Mouse (Mus musculus) Patski (cell line): ENCODE results near the gene Cab39l. TPM values are rescaled to one million over a fixed set of nuclear protein-coding genes. Genes with fewer than 3 reads are reported as not detected.
"Not testable (repeated sequence)": the region's sequence is repeated elsewhere in the genome, so short reads cannot be mapped to it uniquely, and the experiment has no call there.

Source experiments
- ATAC-seq: fragments of 100-300 bp; one replicate; pipeline ENCODE4 v1.8.0; 2021
- CTCF ChIA-PET: fragments of 350-600 bp; sonication (Branson Sonifier 250); formaldehyde crosslinking; loops from one replicate; lab custom pipeline; 2022; ENCODE audit warnings: inconsistent platforms; lab: Charles Lee
- POLR2A ChIA-PET: fragments of 350-600 bp; sonication (Branson Sonifier 250); formaldehyde crosslinking; loops from one replicate; lab custom pipeline; 2022; ENCODE audit warnings: antibody characterized with exemption, inconsistent platforms; lab: Charles Lee
- DNase-seq: peaks from one replicate; pipeline ENCODE4 v3.0.0-alpha.2; 2011; ENCODE audit warnings: low read depth, low spot score
- H3K27me3 ChIP-seq: fragments of 371-371 bp; one replicate; pipeline ENCODE4 v1.5.1; 2021
- CTCF ChIP-seq: fragments of 100-300 bp; IDR thresholded peaks from one replicate; pipeline ENCODE4 v1.5.1; 2021
- in situ Hi-C: fragments of 300-500 bp; cut with MboI; formaldehyde crosslinking; loops from 3 replicates; pipeline ENCODE4 v1.11.1; 2018; ENCODE audit warnings: low pct_unique_long_range_greater_than_20kb, mixed read lengths
- polyA plus RNA-seq: library from polyadenylated mRNA; unstranded; gene quantifications from one replicate; pipeline ENCODE4 v1.2.3, GENCODE M21; 2021

Cab39l gene
- polyA plus RNA-seq, 1 experiment from 2014 or later, result 24.8 TPM

DNA sequence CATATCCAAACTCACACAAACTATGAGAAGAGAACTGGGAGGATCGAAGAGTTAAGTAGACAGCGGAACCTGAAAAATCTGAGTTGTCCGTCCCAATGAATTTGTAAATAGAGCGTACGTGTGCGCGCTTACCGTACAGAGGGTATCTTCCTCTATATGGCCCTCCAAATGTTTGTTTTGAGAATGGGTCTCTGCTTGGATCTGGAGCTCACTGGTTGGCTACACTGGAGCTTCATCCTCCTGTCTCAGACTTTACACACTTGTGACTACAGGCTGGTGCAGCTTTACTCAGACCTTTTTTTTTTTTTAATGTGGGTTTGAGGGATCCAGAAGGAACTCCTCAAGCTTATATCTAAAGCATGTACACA, 157.5 kb downstream of the Cab39l start:
- ATAC-seq (no peak), DNase-seq (no peak)
- in situ Hi-C loops, result no loop called here
- ChIA-PET POLR2A (interaction anchor here (0.5 to 0.6 kb wide), 2 partner anchors 299 to 339 kb away, joined by 3 read pairs; no protein-coding TSS in a partner anchor), CTCF (no interaction called here)
- H3K27me3 ChIP-seq, result peaks cover 25% of the 10 kb centered on the region
- no peak for TF ChIP-seq CTCF

DNA sequence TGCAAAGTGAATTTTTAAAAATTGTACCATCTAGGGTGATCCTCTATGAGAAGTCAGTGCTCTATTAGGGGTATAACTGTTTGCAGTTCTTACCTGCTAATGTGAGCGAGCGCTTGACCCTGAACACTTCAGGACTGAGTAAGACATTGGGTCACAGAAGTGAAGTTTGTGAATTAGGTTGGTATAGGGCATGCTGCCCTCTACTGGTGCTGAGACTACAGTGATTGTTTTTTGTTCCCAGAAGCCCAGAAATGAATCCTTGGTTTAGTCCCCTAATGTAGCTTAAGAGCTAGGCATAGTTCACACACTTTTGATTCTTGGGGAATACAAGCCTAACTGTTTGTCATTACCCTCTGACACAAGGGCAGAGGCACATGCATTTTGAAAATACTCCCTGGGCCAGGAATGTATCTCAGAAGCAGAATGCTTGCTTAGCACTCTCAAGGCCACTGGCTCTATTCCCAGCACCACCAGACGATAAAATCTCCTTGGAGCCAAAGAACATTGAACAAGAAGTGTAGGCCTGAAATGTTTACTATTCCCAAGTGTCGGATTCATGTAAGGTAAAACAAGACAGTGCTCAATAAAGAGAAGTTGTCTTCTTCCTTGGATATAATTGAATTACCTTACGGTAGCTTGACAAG, 163.4 kb downstream of the Cab39l start:
- ChIA-PET POLR2A (no interaction called here), CTCF (interaction anchor here (0.8 to 1.9 kb wide), 5 partner anchors 9 to 413 kb away, joined by 3 to 6 read pairs (median 6); no protein-coding TSS in a partner anchor)
- in situ Hi-C loops, result loop anchor here (10.0 kb wide), 1 partner anchor 1091 kb away; no protein-coding TSS in a partner anchor
- no peak for ATAC-seq
- peak; percentile 75 for TF ChIP-seq CTCF
- DNase-seq, result no peak
- H3K27me3 ChIP-seq, result peaks cover 44% of the 10 kb centered on the region

DNA sequence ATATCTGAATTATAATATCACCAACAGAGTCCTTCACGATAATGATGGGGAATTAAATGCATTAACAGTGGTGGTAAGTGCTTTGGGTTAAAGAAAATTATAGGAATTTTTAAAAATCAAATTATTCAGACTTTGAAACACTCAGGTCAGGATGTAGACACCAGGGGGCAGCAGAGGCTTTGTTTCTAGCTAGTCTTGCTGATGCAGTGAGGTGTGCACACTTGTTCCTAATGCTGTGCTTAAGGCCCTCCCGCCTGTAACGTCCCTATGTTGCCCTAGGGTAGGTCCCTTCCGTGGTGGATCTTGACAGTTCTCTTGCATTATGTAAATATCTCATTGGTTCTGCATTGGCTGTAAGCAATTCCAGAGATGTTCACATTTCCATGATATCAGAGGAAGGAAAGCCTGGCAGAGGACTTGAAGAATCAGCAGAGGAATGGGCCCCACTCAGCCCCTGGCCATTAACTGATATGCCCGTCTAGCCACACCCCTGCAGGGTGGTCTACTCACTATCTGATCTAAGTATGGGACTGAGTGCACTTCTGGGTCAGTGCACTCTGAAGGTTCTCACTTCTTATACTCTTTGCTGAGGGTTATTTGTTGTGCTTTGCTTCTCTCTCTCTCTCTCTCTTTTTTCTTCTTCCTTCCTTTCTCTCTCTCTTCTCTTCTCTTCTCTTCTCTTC, 165.0 kb downstream of the Cab39l start:
- no peak for ATAC-seq
- POLR2A ChIA-PET, result no interaction called here
- no peak for DNase-seq
- in situ Hi-C loops, result loop anchor here (5.0 to 10.0 kb wide), 3 partner anchors 336 to 1089 kb away; no protein-coding TSS in a partner anchor
- TF ChIP-seq CTCF, result peak; percentile 73
- CTCF ChIA-PET, result interaction anchor here (0.6 to 1.9 kb wide), 4 partner anchors 13 to 411 kb away, joined by 3 to 6 read pairs (median 4); no protein-coding TSS in a partner anchor
- peaks cover 34% of the 10 kb centered on the region for H3K27me3 ChIP-seq

DNA sequence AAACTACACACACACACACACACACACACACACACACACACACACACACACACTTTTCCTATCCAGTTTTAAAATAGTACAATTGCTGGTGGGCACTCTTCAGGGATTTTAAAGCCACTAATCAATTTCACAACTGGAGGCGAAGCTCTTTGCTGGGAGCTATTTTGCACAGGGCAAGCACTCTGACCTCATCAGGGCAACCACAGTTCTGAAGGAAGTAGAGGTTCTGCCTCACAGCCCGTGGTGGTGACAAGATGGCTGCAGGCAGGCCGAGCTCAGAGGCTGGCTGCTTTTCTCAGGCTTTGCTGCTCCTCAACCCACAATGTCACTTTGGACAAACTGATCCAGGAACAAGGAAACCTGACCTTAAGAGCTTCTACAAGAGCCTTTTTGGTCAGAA, 166.2 kb downstream of the Cab39l start:
- no peak for DNase-seq
- POLR2A ChIA-PET, result no interaction called here

DNA sequence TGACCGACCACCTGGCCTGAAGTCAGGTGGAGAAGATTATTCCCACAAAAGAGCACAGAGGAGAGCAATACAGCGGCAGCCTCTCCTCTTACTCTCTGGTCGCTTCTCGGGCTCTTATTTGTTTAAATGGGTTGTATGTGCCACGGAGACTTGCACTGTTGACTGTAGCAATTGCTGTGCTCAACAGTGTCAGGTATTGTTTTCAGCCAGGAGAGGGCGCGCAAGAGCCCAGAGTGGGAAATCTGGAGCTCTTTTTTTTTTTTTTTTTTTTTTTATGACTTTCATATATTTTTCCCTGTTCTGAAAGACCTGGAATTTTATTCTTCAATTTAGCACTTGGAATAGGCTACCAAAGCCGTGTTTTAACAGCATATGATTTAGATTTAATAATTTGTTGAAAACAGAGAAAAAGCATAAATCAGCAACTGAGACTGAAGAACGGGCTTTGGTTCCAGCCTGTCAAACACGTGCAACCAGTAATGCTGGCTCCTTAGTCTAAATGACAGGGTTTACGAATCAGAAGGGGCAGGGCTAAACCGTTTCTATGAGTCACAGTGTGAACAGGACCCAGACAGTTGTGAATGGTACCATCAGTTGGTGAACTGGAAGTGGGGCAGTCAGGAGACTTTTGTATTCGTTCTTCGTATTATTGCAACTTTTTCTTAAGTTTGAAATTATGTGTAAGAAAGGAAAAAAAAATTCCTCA, 172.3 kb downstream of the Cab39l start:
- ChIA-PET CTCF (interaction anchor here (1.0 to 2.3 kb wide), 2 partner anchors 9 to 403 kb away, joined by 6 to 8 read pairs; no protein-coding TSS in a partner anchor), POLR2A (interaction anchor here (0.6 kb wide), 1 partner anchor 34 kb away, joined by 5 read pairs; no protein-coding TSS in a partner anchor)
- in situ Hi-C loops, result no loop called here
- H3K27me3 ChIP-seq, result peaks cover 48% of the 10 kb centered on the region
- peak; percentile 80 for TF ChIP-seq CTCF
- no peak for DNase-seq
- ATAC-seq, result no peak

More for the DNA sequence above, 166.2 kb downstream of the Cab39l start:
- ATAC-seq, result no peak
- in situ Hi-C loops, result loop anchor here (5.0 to 10.0 kb wide), 3 partner anchors 335 to 1088 kb away; no protein-coding TSS in a partner anchor
- peaks cover 26% of the 10 kb centered on the region for H3K27me3 ChIP-seq
- CTCF ChIA-PET, result interaction anchor here (1.3 kb wide), 1 partner anchor 11 kb away, joined by 4 read pairs; no protein-coding TSS in a partner anchor
- no peak for TF ChIP-seq CTCF

DNA sequence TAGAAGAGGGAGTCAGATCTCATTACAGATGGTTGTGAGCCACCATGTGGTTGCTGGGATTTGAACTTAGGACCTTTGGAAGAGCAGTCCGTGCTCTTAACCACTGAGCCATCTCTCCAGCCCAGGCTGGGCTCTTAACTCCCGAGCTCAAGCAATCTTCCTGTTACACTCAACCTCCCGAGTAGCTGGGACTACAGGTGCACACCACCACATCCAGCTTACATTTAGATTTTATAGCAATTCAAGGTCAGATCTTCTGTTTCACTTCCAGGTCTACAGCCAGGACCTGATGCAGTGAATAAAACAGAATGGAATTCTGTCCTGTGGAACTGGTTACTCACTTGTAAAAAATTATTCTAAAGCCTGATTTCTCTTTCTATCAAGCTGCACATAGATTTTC, 173.4 kb downstream of the Cab39l start:
- in situ Hi-C loops, ATAC-seq, DNase-seq, POLR2A ChIA-PET, CTCF ChIA-PET: not testable (repeated sequence)
- peaks cover 49% of the 10 kb centered on the region for H3K27me3 ChIP-seq

DNA sequence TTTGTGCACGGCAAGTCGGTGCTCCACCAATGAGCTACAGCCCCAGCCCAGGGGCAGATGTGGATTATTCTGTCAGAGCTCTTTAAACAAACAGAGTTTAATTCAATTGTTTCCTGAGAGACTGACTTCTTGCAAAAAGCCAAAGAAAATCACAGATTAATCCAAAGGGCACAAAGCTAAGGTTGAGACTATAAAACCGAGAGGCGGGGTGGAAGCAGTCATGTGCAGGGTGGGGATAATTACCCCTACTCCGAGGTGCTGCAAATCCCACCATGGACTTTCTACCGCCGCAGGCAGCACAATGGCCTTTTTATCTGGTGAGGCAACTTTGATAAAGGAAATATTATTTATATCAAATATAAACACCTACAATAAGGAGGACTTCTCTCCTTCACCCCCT, 176.0 kb downstream of the Cab39l start:
- TF ChIP-seq CTCF, result no peak
- CTCF ChIA-PET, result no interaction called here
- peaks cover 70% of the 10 kb centered on the region for H3K27me3 ChIP-seq
- no peak for ATAC-seq
- DNase-seq, result no peak
- in situ Hi-C loops, result no loop called here
- POLR2A ChIA-PET, result no interaction called here

DNA sequence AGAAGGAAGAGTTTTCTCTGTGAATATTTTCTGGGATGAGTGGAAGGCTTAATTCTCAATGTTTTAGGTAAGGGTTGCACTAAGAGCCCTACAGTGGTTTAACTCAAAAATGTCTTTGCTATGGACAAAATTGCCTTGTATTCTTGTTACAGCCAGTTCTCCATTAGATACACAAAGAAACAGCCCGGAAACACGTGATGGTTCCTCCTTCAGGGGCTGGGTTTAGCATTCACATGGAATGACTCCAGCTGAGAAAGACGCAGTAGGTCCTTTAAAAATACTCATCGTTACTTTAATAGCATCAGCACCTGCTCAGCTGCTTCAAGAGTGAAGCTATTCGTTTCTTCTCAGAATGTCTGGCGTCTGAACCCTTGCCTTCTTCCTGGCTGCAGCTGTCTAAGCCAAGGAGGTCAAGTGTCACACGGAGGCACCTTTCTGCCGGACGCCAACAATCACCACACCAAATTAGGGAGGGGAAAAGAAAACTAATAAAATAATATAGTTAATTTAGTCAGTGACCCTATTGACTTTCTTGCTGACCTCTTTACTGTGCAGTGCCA, 183.6 kb downstream of the Cab39l start:
- no peak for ATAC-seq
- no peak for DNase-seq
- CTCF ChIA-PET, result no interaction called here
- POLR2A ChIA-PET, result no interaction called here
- no peak for TF ChIP-seq CTCF
- H3K27me3 ChIP-seq, result peaks cover 63% of the 10 kb centered on the region
- in situ Hi-C loops, result no loop called here

DNA sequence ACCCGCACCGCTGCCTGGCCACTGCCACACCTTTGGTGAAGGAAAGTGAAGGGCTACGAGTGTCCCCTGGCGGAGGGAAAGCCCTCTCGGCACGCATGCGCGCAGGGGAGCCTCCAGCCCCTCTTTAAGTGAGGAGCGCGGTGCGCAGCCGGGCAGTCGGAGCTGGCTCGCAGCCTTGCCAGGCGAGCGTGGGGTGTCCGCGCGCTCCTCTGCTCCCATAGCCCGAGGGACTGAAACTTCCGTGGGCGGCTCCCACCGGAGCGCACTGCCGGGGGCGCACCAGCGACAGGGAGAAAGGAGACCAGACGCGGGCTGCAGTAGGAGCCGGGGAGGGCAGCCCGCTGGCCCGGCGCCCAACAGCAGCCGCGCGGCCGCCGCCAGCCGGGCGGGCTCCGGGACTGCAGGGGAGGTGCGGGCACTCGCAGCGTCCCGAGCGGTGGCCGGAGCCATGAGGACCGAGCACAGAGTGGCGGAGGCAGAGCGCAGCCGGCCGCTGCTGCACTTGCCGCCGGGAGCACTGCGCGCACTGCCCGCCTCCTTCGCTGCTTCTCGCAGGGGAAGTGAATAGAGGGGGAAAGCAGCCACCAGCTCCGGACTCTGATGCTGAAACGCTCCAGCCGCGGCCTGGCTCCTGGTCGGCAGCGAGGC, 184.5 kb downstream of the Cab39l start, which contains the start of gene Shisa2:
Shisa2 (plus strand) TSS at position 151 of the 648 bp plus-strand sequence.
- no peak for ATAC-seq
- H3K27me3 ChIP-seq, result peaks cover 60% of the 10 kb centered on the region
- ChIA-PET POLR2A (no interaction called here), CTCF (no interaction called here)
- no peak for TF ChIP-seq CTCF
- in situ Hi-C loops, result no loop called here
- no peak for DNase-seq
